Mouse (Mus musculus) kidney, adult 2 months (tissue): Measurements from ENCODE around the gene Tsen34. TPM values are rescaled to one million over a fixed set of nuclear protein-coding genes. Genes with fewer than 3 reads are reported as not detected.
"Not testable (repeated sequence)": the region's sequence is repeated elsewhere in the genome, so short reads cannot be mapped to it uniquely, and the experiment has no call there.

ENCODE experiments used
- DNase-seq: peaks from one replicate; pipeline ENCODE4 v3.0.0; 2021
- H3K27ac ChIP-seq: fragments of 200-500 bp; 2 replicates; pipeline ENCODE4 v1.5.1; 2012; ENCODE audit warnings: low read depth, low read length, control low read depth, inconsistent platforms; ENCODE audit not compliant: insufficient read depth
- H3K27me3 ChIP-seq: fragments of 200-500 bp; replicated peaks from 2 replicates; pipeline ENCODE4 v1.6.1; 2012; ENCODE audit warnings: mild to moderate bottlenecking, moderate library complexity, low read length, inconsistent platforms; ENCODE audit not compliant: control insufficient read depth, insufficient read depth
- H3K36me3 ChIP-seq: fragments of 200-500 bp; 2 replicates; pipeline ENCODE4 v1.6.1; 2012; ENCODE audit warnings: mild to moderate bottlenecking, moderate library complexity, low read length, inconsistent platforms; ENCODE audit not compliant: control insufficient read depth, insufficient read depth
- H3K4me1 ChIP-seq: fragments of 200-500 bp; 2 replicates; pipeline ENCODE4 v1.6.1; 2011; ENCODE audit warnings: low read length; ENCODE audit not compliant: control insufficient read depth, insufficient read depth
- H3K4me3 ChIP-seq: fragments of 200-500 bp; 2 replicates; pipeline ENCODE4 v1.5.1; 2011; ENCODE audit warnings: mild to moderate bottlenecking, low read depth, low read length, control low read depth; ENCODE audit not compliant: insufficient read depth
- CTCF ChIP-seq: fragments of 200-500 bp; conservative IDR thresholded peaks from 2 replicates; pipeline ENCODE4 v1.5.1; 2011; ENCODE audit warnings: low read depth, mild to moderate bottlenecking, control low read depth, low read length, moderate library complexity, mixed read lengths; ENCODE audit not compliant: insufficient read depth, insufficient read length
- POLR2A ChIP-seq: fragments of 200-500 bp; IDR thresholded peaks from one replicate; pipeline ENCODE4 v1.6.1; 2011; ENCODE audit warnings: low read depth, low read length, control low read depth
- WGBS: fragments of 180-500 bp; shearing (Covaris S2); methylation state at CpG from one replicate; pipeline ENCODE4 v1.1.7; 2018; 5-methylcytosine and 5-hydroxymethylcytosine counted together
- polyA plus RNA-seq: library from polyadenylated mRNA; depleted of rRNA; stranded (reverse); fragments of >200 nt; gene quantifications from 2 replicates; pipeline ENCODE4 v1.2.3, GENCODE M21; 2012

The Tsen34 gene
- polyA plus RNA-seq, 1 experiment = 88.2 TPM

DNA sequence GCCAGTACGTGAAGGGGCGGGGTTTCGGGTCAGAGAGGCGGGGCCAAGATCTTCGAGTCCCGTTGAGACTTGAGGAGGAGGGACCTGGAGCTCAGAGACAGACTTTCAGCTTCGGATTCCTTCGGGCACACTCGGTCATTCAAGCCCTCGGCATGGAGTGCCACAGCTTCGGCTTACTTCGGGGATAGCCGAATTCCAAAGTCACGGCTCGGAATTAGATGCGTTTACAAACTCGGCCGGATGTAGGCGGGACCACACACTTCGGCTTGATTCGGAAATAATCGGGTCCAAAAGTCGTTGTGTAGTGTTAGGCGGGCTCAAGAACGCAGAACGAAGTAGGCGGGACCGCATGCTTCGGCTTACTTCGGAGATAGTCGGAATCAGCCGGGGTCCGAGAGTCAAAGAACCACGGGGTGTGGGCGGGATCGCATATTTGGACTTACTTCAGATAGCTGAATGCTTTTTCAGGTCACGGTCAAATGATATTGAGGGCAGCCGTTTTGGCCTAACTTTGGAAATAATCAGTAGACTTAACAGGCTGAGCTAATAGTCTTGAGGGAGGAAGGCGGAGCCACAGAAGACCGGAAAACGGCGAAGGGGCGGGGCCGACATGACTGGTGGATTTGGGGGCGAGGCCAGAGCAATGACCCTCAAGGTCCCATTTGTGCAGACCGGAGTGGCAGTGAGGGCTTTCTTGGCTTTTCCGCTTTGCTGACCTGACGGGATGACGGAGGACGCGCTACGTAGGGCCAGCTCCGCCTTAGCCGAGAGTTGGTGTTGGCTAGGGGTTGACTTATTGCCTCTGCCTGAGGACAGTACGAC, 535 bp downstream of the Tsen34 start, which contains the start of gene Mboat7:
Mboat7 (minus strand) TSS at position 537 of the 822 bp plus-strand sequence.
- peak within 1 kb of the TSS; percentile 64 for H3K4me3 ChIP-seq
- no peaks in the 10 kb centered on the region; the same call in 1 of the 2 replicates for H3K4me1 ChIP-seq
- H3K36me3 ChIP-seq = no peaks in the 10 kb centered on the region
- DNase-seq = peak; percentile 99
- peak within 1 kb of the TSS; percentile 92 for H3K27ac ChIP-seq
- H3K27me3 ChIP-seq = no peaks in the 10 kb centered on the region
- no peak for TF ChIP-seq CTCF
- peak; percentile 94 for TF ChIP-seq POLR2A
- WGBS = under 1% methylated on average over 55 of the region's 55 CpGs

DNA sequence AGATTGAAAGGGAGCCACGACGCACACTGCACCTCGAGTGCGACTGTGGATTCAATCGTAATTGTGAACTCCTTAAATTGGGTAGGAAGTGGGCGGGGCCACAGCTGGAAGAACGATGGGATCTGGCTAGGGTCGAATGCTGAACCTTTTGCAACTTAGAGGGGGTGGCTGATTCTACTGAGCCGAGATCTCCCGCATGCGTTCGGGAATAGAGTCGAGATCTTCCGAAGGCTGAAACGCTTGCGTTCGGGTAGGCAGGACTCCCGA, 1.1 kb downstream of the Tsen34 start:
- peak overlapping the region; percentile 64 for H3K4me3 ChIP-seq
- no peak for TF ChIP-seq CTCF
- no peak for TF ChIP-seq POLR2A
- H3K4me1 ChIP-seq = no peaks in the 10 kb centered on the region; the same call in 1 of the 2 replicates
- peak overlapping the region; percentile 92 for H3K27ac ChIP-seq
- under 1% methylated on average over 18 of the region's 18 CpGs for WGBS
- no peaks in the 10 kb centered on the region for H3K36me3 ChIP-seq
- DNase-seq = no peak
- no peaks in the 10 kb centered on the region for H3K27me3 ChIP-seq

DNA sequence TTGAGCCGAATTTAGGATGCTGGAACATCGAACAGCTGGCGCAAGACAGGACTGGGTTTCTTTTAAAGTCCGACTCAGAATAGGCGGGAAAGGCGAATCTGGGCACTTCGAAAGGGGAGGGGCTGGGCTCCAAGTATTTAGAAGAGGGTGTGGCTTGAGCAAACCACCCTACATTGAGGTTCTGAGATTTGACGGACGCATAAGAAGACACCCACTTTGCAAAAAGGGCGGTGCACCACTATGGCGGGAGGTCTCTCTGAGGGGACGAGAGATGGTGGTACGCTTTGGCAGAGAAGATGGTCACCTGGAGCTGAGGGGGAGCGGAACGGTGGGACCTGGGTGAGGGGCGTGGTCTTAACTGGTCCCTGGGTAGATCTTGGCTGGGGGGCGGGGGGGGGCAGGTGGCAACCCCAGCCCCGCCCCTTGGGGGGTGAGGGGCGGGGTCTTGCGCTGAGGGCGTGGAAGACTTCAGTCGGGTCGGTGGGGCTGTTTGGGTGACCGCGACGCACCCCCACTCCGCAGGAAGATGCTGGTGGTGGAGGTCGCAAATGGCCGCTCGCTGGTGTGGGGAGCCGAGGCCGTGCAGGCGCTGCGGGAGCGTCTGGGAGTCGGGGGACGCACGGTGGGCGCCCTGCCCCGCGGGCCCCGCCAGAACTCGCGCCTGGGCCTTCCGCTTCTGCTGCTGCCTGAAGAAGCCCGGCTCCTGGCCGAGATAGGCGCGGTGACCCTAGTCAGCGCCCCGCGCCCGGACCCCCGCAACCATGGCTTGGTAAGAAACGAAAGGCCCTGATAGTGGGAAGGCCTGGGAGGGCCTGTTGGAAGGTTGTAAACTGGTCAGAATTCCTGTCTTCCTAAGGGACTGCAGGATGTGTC, 1.6 kb downstream of the Tsen34 start:
- peak; percentile 90 for DNase-seq
- H3K27me3 ChIP-seq = no peaks in the 10 kb centered on the region
- TF ChIP-seq CTCF (no peak), POLR2A (no peak)
- no peaks in the 10 kb centered on the region; the same call in 1 of the 2 replicates for H3K4me1 ChIP-seq
- peak overlapping the region; percentile 64 for H3K4me3 ChIP-seq
- no peaks in the 10 kb centered on the region for H3K36me3 ChIP-seq
- WGBS = under 1% methylated on average over 54 of the region's 55 CpGs
- H3K27ac ChIP-seq = peak overlapping the region; percentile 92

DNA sequence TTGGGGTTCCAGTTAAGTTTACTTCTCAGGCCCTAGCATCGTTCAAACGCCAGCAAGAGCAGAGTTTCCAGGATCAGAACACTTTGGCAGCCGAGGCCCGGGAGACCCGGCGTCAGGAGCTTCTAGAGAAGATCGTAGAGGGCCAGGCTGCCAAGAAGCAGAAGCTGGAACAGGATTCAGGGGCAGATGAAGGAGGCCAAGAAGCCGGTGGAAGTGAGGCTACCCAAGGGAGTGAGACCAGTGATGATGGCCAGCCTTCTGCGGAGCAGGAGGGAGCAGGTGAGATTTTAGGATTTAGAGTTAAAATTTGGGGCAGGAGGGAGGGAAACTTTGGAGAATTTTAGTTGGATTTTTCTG, 2.3 kb downstream of the Tsen34 start:
- 4% methylated on average over 9 of the region's 9 CpGs for WGBS
- H3K36me3 ChIP-seq, H3K4me1 ChIP-seq, H3K27me3 ChIP-seq: not testable (repeated sequence)
- peak; percentile 23 for DNase-seq
- H3K4me3 ChIP-seq = peak overlapping the region; percentile 64
- peak overlapping the region; percentile 49; the same call in 1 of the 2 replicates for H3K27ac ChIP-seq

DNA sequence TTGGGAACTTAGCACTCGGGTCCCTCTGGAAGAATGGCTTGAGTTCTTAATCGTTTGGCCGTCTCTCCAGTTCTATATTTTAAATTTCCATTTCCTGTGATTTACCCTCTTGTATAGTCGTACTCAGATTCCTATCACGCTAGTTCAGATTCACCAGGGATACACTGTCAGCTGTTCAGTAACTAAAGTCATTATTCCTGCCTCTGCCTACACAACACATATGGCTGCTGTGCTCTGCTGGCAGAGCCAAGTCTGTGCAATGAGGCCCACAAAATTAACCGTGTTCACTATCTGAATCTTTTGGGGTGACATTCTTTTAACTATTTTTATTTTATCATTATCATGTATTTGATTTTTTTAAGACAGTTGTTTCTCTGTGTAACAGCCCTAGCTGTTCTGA, 5.8 kb downstream of the Tsen34 start:
- H3K27ac ChIP-seq = no peak overlapping the region
- TF ChIP-seq CTCF = no peak
- TF ChIP-seq POLR2A = no peak
- no peaks in the 10 kb centered on the region for H3K36me3 ChIP-seq
- no peak for DNase-seq
- H3K4me3 ChIP-seq = no peak overlapping the region
- no peaks in the 10 kb centered on the region; the same call in 1 of the 2 replicates for H3K4me1 ChIP-seq
- 92% methylated on average over 6 of the region's 6 CpGs for WGBS
- no peaks in the 10 kb centered on the region for H3K27me3 ChIP-seq

DNA sequence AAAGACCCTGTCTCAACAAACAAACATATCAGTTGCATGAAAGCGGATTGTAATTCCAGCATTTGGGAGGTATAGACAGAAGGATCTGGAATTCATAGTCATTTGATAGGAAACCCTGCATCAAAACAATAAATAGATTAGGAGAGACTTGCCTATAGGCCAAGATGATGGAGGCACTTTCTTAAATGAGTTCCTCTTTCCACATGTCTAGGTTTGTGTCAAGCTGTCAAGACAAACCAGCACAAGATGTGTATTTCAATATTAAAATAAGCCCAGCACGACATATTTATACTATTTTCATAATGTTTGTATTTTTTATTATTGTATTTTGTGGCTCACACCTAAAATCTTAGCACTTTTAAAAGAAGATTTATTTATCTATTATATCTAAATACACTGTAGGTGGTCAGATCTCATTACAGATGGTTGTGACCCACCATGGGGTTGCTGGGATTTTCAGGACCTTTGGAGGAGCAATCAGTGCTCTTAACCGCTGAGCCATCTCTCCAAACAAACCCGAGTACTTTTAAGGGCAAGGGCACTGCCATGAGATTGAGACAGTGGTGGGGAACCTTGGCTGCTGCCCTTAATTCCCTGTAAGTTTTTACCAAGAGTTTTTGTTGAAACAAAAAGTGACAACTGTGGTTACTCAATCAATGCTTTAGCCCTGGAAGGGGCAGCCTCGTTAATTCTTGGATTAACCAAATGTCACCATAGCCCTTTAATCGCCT, 10.7 kb downstream of the Tsen34 start:
- WGBS = 21% methylated on average over 6 of the region's 6 CpGs
- Histone ChIP-seq H3K27ac (peak overlapping the region; percentile 11), H3K36me3 (peaks cover 7% of the 10 kb centered on the region), H3K27me3 (no peaks in the 10 kb centered on the region), H3K4me3 (no peak overlapping the region), H3K4me1 (no peaks in the 10 kb centered on the region)
- no peak for TF ChIP-seq CTCF
- no peak for TF ChIP-seq POLR2A
- DNase-seq = no peak

DNA sequence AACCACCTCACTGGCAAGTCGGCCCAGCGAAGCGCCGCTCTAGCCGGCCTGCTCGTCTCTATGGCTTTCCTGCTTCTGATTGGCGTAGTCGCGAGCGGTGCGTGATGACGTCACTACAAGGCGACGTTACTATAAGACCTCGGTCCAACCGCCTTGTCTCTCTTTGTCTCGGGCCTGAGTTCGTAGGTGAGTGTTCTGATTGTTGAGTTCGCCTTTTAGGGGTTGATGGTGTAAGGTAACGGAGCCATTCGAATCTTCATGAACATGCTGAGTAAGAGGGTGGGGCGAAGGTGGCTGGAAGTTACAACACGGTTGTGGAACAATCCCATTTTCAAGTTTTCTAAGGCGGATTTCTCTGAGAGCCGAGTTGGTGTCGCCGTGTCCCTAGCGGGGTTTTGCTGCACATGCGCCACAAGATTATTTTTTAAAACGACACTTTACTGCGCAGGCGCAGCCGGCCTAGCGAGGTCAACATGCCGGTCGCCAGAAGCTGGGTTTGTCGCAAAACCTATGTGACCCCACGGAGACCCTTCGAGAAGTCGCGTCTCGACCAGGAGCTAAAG, 11.3 kb downstream of the Tsen34 start, which contains the start of gene Rps9:
Rps9 (plus strand) TSS at position 115 of the 563 bp plus-strand sequence.
- H3K27me3 ChIP-seq = no peaks in the 10 kb centered on the region
- under 1% methylated on average over 42 of the region's 42 CpGs for WGBS
- H3K27ac ChIP-seq = peak within 1 kb of the TSS; percentile 88
- H3K4me3 ChIP-seq = peak within 1 kb of the TSS; percentile 76
- 0 out of 2 replicates have a peak, but pooled peaks have one; percentile 10 for TF ChIP-seq CTCF
- TF ChIP-seq POLR2A = peak; percentile 82
- DNase-seq = peak; percentile 98
- no peaks in the 10 kb centered on the region for H3K4me1 ChIP-seq
- H3K36me3 ChIP-seq = peaks cover 7% of the 10 kb centered on the region
